Mouse (Mus musculus): Measurements from ENCODE around the gene Gm10134. TPM values are rescaled to one million over a fixed set of nuclear protein-coding genes. Genes with fewer than 3 reads are reported as not detected.
A peak's percentile ranks its signal among the peaks of the same experiment; 100 is the strongest.
"Not testable (repeated sequence)": the region's sequence is repeated elsewhere in the genome, so short reads cannot be mapped to it uniquely, and the experiment has no call there.

The Gm10134 gene
- polyA plus RNA-seq, 1 experiment = 1.6 TPM

DNA sequence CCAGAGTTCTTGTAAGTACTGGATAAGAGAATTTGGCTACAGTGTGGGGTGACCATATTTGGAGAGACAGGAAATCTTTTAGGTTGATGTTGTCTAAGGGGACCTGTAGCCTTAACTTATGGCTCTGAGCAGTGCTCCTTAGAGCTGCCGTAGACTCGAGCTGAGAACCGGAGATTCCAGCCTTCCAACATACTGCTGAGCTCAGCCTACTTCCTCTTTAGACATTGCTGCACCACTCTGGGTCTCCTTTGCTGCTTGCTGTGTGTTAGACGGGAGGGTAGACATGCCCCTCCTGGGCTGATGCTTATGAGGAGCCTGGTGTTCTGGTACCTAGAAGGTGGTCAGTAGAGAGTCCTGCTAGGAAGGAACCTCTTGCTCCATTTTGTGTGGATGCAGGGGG lies 7.5 kb upstream of the Gm10134 start:
- 83% methylated on average over 4 of the region's 4 CpGs for WGBS
- no peak for DNase-seq (ENCODE audit: low read depth, low spot score)

DNA sequence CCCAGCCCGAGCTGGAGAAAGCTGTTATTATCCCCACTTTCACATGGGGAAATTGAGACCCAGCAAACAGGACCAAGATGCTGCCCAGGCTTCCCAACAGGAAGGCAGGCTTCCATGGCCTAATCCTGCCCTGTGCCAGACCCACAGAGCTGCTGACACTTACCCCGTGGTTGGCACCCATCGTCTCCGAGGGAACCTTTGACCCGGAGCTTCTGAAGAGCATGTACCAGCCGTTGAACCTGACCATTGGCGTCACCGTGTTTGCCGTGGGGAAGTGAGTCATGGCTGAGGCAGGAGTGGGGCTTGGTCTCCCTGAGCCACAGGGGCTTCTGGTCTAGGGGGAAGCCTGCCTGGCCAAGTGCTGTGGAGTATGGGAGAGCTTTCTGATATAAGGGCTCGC lies 2.9 kb upstream of the Gm10134 start:
- WGBS = 63% methylated on average over 10 of the region's 10 CpGs
- no peak for DNase-seq (ENCODE audit: low read depth, low spot score)

DNA sequence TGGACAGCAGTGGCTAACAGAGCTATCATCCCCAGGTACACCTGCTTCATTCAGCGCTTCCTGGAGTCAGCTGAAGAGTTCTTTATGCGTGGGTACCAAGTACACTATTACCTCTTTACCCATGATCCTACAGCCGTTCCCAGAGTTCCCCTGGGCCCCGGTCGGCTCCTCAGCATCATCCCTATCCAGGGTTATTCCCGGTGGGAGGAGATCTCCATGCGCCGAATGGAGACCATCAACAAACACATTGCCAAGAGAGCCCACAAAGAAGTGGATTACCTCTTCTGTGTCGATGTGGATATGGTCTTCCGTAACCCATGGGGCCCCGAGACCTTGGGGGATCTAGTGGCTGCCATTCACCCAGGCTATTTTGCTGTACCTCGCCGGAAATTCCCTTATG lies 1.2 kb upstream of the Gm10134 start:
- WGBS = 92% methylated on average over 13 of the region's 13 CpGs
- no peak for DNase-seq (ENCODE audit: low read depth, low spot score)

- DNase-seq (ENCODE audit: low read depth, low spot score) = no peak
- 58% methylated on average over 6 of the region's 6 CpGs for WGBS
Observed at GRCm38 (mm10) chr2:28506291-28506690, 396 bp downstream of the Gm10134 start.

DNA sequence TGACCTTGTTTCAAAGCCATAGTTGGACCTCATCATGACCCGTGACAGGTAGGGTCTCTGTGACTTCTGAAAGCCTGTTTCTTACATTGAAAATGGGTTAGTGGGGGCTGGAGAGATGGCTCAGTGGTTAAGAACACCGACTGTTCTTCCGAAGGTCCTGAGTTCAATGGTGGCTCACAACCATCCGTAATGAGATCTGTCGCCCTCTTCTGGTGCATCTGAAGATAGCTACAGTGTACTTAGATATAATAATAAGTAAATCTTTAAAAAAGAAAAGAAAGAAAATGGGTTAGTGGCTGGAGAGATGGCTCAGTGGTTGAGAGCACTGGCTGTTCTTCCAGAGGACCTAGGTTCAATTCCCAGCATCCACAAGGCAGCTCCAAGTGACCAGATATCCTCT lies 5.7 kb downstream of the Gm10134 start:
- DNase-seq (ENCODE audit: low read depth, low spot score) = not testable (repeated sequence)
- WGBS = 53% methylated on average over 5 of the region's 5 CpGs

GRCm38 (mm10) chr2:28512798-28513401 lies 7.0 kb downstream of the Gm10134 start, which contains the start of gene Ralgds:
TSS of gene Ralgds (plus strand) at chr2:28513125.
- DNase-seq (ENCODE audit: low read depth, low spot score) = no peak
- WGBS = under 1% methylated on average over 71 of the region's 71 CpGs

DNA sequence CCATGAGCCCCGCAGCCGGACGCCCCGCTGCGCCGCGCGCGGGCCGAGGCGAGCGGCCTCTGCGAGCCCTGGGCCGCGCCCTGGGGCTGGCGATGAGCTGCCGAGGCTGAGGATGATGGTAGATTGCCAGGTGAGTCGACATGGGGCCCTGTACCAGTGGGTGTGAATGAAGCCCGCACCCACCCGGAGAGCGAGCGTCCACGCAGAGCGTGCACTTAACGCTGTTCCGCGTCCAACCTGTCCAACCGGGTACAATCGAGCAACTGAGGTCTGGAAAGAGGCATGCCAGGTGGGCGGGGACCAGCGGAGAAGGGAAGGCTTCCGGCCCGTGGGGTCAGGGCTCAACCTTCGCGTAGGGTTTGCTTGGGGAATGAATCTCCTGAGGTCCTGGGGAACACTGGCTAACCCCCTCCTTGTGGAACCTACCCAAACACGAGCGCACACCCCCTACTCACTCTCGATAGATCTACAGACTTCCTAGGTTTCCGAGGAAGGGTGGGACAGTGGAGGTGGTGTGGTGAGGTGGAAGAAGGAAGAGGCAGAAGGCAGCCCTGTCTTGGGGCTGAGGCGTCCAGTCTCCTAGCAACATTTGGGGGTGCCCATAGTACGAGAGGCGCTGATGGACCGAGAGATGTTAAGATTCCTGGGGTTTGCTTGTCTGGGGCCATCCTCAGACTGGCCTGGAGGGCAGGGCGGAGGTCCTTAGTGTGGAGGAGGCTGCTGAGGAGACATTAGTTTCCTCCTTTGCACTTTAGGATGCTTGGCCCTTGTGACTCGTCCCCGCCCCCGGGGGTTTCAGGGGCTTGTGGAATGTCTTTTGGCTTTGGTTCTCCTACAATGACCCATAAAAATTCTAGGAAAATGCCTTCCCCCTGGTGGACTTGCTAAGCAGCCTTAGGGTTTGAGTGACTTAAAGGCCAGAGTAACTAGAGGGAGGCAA lies 7.8 kb downstream of the Gm10134 start:
- no peak for DNase-seq (ENCODE audit: low read depth, low spot score)
- WGBS = 4% methylated on average over 47 of the region's 47 CpGs

DNA sequence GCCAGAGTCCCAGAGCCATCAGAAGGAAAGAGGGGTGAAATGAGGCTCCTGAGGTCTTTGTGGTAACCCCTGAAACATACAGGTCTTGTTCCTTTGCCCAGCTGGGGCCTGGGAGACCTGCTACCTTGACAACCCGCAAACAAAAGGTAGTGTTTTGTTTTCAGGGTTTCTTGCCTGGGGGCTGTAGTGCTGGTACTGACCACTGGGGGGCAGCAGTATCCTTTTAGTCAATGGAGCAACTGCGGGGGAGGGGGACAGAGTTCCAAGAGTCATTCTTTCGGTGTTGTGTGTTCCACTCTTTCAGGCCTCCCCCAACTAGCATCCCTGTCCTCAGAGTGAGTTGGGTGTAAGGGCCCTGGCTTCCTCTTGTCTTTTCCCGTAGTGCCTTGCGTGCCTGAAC lies 8.6 kb downstream of the Gm10134 start:
- DNase-seq (ENCODE audit: low read depth, low spot score) = no peak

GRCm38 (mm10) chr2:28517206-28517909 lies 11.5 kb downstream of the Gm10134 start:
- DNase-seq (ENCODE audit: low read depth, low spot score) = peak; percentile 97
- 13% methylated on average over 5 of the region's 5 CpGs for WGBS

More for the DNA sequence above, 8.6 kb downstream of the Gm10134 start:
- 9% methylated on average over 5 of the region's 5 CpGs for WGBS

- no peak for DNase-seq (ENCODE audit: low read depth, low spot score)
Observed at GRCm38 (mm10) chr2:28518231-28518630, 12.3 kb downstream of the Gm10134 start.

GRCm38 (mm10) chr2:28520581-28520980 lies 14.7 kb downstream of the Gm10134 start:
- WGBS = 77% methylated on average over 5 of the region's 5 CpGs
- no peak for DNase-seq (ENCODE audit: low read depth, low spot score)

More at GRCm38 (mm10) chr2:28518231-28518630, 12.3 kb downstream of the Gm10134 start:
- WGBS = 60% methylated on average over 2 of the region's 2 CpGs

- DNase-seq (ENCODE audit: low read depth, low spot score) = no peak
- 65% methylated on average over 6 of the region's 6 CpGs for WGBS
Observed at GRCm38 (mm10) chr2:28521571-28522151, 15.8 kb downstream of the Gm10134 start.

GRCm38 (mm10) chr2:28522166-28522565 lies 16.3 kb downstream of the Gm10134 start:
- 32% methylated on average over 4 of the region's 4 CpGs for WGBS
- no peak for DNase-seq (ENCODE audit: low read depth, low spot score)

DNA sequence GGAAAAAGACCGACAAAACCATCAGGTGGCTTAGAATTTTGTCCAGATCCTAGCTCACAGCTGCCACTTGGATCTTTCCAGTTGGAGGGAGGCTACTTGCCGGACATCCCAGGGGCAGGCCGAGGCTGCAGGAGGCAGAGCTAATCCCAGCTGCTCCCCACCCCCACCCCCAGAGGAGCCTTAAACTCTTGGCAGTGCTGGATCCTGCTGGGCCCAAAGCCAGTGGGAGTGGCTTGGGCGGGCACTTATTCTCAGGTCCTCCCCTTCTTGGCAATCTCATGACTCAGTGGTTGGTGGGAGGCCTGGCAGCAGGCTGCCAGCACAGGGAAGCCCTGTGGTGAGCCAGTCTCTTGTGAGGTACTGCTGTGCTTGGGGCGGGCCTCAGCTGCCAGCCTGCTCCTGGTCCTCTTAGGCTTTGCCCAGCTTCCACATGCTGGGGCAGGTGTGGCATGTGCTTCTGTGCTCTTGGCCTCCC lies 17.8 kb downstream of the Gm10134 start:
- peak; percentile 92 for DNase-seq (ENCODE audit: low read depth, low spot score)
- 9% methylated on average over 5 of the region's 5 CpGs for WGBS

GRCm38 (mm10) chr2:28524406-28524805 lies 18.5 kb downstream of the Gm10134 start:
- WGBS = 74% methylated on average over 10 of the region's 10 CpGs
- DNase-seq (ENCODE audit: low read depth, low spot score) = no peak

DNA sequence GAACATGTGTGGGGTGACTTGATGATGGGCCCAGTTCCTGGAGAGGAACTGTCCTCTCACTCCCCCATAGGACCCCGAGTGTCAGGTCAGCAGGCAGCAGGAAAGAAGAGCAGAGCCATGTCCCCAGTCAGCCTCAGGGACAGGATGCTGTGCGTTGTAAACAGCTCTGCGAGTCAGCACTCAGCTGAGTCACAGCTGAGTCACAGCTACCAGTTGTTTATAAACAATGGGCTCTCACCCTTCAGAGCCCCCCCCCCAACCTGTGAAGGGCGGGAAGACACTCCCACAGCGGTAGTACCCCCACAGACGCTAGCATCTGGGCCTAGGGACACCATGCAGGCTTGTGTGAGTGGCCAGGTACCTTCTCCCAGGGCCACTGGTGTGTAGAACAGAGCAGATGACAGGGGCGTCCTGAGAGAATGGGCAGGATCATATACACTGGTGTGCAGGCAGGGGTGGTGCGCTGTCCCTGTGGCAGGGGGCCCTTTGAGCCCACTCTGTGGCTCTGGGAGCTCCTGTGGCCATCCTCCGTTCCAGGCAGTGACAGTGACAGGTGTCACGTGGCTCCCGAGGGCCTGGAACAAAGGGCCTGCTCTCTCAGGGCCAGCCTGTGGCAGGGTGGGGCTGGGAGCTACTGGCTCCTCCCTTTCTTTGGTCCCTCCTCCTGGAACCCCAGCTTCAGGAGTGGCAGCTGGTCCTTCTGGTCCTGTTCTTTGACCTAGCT lies 19.5 kb downstream of the Gm10134 start:
- peak; percentile 89 for DNase-seq (ENCODE audit: low read depth, low spot score)
- WGBS = 5% methylated on average over 11 of the region's 11 CpGs

DNA sequence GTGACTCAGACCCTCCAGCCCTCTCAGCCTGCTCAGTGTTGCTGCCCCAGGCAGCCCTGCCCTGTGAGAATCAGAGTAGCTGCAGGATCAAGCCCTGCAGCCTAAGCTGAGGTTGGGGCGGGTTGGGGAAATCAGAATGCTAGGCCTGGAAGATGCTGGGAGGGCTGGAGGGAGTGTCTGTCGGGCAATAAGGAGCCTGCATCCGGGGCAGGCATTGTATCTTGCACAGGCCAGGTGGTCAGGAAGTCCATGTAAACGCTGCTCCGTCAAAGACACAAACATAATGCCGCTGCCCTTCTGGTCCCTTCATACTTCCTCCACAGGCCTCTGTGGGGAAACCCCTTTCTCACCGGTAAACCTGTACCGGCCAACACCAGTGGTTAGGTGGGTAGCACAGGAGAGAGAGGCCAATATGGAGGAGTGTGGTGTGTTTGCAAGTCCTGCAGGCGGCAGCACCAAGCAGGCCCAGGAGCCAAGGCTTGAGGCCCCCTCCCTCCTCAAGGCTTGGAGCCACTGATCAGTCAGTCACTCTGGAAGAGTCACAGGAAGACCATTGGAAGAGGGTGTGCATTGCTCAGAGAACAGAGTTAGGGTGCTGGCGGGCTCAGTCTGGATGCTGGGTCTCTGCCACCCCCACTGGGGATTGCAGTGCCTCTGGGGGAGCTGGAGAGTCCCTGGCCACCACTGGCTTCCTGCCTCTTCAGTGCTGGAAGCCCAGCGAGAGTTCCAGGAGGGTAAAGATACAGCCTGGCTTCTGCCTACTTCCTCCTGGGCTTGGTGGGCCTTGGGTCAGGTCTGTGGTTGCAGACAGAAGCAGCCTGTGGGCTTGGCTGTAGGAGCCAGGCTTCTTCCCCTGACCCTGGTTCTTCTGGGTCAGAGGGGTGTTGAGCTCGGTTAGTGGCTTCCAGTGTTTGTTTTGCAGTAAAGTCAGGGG lies 20.3 kb downstream of the Gm10134 start:
- 8% methylated on average over 12 of the region's 12 CpGs for WGBS
- DNase-seq (ENCODE audit: low read depth, low spot score) = no peak

All from large intestine, adult 2 months (tissue).